Mouse (Mus musculus): ENCODE measurements around the gene Scd1.
"Not testable (repeated sequence)": the region's sequence is repeated elsewhere in the genome, so short reads cannot be mapped to it uniquely, and the experiment has no call there.

Scd1 gene

DNA sequence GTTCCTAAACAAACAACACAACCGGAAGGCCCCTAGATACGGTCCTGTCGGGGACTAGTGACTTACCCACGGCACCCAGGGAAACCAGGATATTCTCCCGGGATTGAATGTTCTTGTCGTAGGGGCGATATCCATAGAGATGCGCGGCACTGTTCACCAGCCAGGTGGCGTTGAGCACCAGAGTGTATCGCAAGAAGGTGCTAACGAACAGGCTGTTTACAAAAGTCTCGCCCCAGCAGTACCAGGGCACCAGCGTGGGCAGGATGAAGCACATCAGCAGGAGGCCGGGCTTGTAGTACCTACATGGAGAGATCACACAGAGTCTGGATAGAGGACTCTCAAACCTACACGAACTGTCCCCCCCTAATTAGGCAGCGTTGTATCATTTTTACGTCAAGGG is 7.6 kb downstream of the Scd1 start:
- DNase-seq (ENCODE audit: low read depth, low spot score): no peak

DNA sequence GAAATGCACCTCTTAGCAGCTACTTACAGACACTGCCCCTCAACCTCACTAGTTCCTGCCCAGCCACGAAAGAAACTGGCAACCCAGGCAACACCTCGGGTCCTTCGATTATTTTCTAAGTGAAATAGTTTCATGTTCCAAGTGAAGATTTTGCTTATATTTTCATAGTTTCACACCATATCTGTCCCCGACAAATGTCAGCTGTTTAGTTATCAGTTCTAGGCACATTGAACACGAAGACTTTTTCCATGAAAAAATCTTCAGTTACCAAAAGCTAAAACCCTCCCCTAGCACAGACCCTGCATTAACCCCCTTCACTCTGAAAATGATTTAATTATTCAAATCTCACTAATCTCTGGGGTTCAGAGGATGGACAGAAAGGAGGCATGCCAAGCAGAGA is 10.9 kb downstream of the Scd1 start:
- DNase-seq (ENCODE audit: low read depth, low spot score): no peak

DNA sequence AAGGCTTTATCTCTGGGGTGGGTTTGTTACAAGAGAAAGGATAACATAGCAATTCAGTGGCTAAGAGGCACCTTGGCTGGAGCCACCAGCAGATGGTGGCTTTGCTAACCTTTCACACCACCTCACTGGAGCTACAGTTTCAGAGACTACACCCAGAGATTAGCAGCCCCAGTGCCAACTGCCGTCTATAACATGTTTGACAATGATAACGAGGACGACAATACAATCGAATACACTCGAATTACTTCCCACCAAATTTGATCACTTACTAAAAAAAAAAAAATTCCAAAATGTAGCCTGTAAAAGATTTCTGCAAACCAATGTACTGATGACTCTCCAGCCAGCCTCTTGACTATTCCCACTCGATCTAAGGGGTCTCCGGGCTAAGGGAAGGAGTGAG is 12.7 kb downstream of the Scd1 start:
- DNase-seq (ENCODE audit: low read depth, low spot score): no peak

DNA sequence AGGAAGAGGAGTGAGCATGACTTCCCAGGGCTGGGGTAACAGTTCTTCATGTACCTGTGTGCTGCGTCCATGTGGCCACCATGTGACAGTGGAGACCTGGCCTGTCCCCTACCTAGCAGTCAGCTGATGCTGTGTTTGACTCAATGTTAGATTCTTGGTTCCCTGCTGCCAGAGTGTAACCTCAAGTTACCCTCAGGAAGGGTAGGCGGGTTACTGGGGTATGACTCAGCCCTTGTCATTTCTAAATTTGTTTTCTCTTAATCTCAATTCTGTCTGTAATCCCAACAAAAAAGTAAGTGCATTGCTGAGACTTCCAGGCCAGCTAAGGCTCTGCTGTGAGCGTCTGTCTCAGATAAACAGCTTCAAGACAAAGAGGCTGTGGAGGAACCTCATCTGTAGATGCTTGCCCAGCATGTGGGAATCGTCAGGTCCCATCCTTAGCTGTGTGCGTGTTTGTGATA is 13.7 kb downstream of the Scd1 start:
- no peak for DNase-seq (ENCODE audit: low read depth, low spot score)

DNA sequence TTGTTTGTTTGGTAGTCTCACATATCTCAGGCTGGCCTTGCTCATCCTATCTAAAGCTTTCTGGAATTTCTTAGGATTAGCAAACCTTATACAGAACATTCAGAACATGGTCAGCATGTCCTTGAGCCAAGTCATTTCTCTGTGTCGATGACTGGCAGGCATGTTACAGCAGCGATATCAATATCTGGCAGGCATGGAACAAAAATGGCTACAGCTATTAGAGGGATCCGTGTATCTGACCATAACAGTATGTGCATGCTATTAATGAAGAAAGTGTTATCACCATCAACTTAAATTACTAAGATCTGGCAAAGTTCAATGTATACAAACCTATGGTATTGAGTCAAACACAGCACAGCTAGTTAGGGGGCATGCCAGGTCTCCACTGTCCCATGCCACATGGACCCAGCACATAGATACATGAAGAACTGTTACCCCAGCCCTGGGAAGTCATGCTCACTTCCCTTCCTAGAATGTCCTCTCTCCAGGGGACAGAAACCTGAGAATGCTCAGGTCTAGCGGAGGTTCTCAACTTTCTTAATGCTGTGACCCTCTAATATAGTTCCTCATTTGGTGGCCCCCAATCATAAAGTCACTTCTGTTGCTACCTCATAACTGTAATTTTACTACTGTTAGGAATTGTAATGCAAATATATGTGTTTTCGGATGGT is 15.2 kb downstream of the Scd1 start:
- no peak for DNase-seq (ENCODE audit: low read depth, low spot score)

DNA sequence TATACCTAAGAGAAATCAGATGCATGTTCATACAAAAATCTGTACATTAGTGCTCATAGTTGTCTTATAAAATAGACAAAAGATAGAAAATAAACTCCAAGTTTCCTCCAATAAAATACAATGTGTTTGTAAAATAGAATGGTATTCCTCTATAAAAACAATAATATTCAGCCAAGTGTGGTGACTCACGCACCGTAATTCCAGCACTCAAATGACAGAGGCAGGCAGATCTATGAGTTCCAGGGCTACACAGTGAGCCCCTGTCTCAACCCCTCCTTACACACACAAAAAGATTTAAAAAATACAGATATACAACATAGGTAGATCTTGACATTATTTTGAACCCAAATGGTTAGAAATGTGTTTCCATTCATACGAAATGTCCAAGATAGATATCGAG is 15.8 kb downstream of the Scd1 start:
- DNase-seq (ENCODE audit: low read depth, low spot score): no peak

DNA sequence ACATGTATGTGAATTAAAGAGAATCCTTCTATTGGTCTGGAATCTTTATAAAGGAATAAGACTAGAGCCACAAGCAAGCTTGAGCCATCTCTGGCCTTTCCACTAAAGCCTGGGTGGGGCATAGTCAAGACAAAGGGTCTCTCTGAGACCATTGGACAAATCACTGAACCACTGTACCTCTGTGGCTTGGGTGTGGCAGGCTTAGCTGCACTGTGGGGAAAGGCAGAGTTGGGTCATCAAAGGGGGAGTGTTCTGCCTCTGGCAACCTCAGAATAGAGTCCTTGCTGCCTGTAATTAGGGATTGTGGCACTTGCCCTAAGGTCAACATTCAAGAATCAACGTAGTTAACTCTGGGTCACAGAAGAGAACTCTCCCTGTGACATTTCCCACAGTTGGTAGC is 18.2 kb downstream of the Scd1 start:
- DNase-seq (ENCODE audit: low read depth, low spot score): no peak

DNA sequence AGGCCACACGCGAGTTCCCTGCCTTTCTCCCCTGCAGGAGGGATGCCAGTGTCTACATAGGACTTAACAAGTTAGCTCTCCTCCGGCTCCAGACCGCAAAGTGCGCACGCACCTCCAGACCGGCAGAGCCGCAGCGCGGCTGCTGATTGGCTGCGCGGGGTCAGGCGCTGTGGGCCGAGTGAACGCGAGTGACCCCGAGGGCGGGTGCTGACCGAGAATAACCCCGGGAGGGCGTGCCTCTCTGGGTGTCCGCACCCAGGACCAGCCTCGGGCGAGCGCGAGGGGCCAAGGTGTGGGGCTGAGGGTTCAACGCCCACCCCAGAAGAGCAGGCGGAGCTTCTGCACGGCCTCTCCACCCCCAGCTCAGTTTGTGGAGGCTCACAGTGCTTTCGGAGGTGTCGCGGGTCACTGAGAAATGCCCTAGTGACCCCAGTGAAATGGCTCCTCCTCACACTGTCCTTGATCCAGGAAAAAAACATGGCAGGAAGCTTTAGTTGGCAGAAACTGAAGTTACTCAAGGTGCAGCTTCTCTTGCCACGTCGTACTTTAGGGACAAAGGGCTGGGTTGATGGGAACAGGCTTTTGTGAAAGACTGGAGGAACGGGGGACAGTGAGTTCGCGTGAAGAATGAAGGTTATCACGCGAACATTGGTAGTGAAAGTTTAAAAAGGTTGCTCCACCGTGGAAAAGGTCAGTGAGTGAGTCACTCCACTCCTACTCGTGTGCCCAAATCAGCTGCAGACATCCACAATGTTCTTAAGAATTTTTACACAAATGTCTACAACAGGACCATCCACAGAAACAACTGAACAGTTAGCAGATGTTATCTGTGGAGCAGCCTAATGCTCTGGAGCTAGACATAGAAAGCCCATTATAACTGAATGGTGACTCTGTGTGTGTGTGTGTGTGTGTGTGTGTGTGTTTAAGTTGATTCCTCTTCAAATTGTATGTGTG is 18.9 kb downstream of the Scd1 start:
- DNase-seq (ENCODE audit: low read depth, low spot score): peak; percentile 93

DNA sequence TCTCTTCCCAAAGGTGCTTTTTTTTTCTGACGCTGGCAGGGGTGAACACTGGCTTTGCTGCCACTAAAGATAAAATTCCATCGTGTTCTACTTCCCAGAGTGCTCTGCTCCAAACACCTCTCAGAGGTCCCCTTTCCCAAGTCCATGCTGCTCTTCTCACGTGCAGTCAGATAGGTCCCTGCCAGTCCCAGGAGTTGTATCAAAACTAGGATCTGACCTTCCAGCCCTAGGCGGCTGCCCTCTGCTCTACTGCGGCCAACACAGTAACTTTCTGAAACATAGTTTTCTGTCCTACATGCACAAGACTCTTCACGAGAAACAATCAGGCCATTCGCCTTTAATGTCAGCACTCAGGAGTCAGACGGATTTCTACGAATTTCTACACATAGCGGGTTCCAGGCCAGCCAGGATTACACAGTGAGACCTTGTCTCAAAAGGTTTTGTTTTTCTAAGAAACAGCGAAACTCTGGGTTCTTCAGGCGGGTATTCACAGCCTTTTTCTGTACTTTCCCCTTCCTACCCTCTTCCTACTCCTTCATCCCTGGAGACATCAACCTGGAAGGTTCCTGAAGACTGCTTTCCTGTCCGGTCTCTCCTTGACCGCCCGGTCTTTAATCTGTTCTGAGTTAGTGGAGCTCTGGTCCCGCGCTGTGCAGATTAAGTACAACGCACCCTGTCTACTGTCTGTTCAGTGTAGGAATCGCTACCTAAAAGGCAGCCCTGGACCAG is 19.8 kb downstream of the Scd1 start:
- DNase-seq (ENCODE audit: low read depth, low spot score): no peak

DNA sequence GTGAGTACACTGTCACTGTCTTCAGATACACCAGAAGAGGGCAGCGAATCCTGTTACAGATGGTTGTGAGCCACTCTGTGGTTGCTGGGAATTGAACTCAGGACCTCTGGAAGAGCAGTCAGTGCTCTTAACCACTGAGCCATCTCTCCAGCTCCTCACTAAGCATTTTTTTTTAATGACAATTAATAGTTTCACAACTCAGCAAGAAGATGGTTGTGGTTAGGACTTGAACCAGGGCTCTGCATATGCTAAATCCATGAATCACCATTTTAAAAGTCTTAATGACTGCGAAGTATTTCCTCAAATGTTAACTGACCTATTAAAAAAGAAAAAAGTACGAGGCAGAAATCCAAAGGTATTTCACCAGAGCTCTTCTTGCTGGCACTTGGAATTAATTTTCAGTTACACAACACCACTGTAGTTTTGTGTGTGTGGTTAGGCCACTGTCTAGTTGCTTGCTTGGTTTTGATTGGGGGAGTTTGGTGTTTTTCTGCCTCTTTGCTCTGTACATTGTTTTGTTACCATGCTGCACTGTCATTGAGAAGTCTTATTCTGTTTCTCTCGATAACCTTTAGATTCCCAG is 20.5 kb downstream of the Scd1 start:
- no peak for DNase-seq (ENCODE audit: low read depth, low spot score)

DNA sequence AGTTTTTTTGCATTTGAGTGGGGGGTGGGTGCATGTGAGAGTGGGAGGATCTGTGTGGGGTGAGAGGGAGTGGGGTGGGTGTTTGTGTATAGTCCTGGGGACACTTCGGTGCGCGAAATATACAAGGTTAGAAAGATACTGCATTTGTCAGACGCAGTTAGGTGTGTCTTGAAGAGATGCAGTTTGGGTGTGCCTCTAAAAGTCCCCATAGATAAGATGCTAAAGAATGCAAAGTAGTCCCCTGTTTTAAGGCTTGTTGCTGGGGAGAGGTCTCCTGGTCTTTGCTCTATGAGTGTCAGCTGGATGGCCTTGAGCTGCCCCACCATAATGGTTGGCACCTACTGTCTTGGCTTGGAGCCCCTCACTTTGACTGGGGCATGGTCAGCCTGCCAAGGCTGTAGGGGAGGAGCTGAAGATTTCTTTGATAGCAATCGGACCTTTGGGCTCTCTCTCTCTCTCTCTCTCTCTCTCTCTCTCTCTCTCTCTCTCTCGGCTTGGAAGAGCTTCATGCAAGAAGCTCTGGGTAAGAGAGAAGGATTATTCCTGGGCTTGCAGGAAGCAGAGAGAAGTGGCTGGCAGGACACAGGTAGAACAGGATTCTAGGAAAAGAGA is 21.7 kb downstream of the Scd1 start:
- no peak for DNase-seq (ENCODE audit: low read depth, low spot score)

DNA sequence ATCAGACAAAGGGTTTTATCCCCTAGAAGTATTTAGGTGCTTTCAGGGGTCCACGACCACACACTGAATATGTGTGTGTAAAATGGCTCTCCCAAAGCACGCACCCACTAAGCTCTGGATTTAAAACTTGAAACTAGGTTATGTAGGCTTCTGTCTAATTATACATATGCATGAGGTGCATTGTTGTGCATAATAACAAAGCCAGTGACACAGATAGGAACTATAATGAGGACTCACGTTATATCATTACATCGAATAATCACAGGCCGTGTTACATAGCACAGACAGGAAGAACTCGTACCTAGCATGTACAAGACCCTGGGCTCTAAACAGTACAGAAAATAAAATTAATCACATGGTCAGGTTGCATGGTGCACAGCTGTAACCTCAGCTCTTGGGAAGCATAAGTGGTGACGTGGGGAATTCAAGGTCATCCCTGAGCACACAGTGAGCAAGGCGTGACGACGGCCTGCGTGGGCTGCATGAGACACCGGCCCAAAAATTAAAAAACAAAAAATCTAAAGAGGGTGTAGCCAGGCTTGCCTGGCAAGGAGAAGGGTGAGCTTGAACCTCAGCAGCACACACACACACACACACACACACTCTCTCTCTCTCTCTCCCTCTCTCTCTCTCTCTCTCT is 24.9 kb downstream of the Scd1 start:
- no peak for DNase-seq (ENCODE audit: low read depth, low spot score)

DNA sequence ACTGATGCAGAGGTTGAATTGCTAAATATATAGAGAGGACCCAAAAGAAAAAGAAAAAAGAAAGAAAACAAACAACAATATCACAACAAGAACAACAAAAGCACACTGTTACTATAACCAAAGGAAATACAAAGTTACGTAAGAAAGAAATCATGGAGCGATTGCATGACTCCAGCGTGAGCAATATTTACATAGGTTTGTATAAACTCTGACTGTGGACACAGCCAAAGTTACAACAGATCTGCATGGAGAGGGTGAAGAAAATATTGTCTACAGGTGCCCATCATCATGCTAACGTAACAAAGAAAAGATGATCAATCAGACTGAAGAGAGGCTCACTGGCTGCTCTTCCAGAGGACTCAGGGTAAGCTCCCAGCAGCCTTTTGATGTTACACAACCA is 27.6 kb downstream of the Scd1 start:
- DNase-seq (ENCODE audit: low read depth, low spot score): no peak

DNA sequence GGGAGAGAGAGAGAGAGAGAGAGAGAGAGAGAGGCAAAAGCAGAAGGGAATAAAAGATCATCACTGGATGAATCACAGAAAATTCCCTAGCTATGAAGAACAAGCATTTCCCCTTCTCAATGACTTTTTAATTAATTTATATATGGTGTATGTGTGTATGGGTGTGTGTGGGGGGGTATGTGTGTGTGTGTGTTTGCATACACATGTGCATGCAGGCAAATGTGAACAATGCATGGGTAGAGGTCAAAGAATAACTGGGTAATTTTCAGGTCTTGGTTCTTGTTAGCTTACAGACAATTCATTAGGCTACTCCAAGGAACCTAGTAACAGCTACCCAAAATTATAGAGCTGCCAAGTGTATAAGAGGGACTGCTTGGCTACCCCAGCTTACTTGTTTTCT is 28.6 kb downstream of the Scd1 start:
- DNase-seq (ENCODE audit: low read depth, low spot score): no peak

DNA sequence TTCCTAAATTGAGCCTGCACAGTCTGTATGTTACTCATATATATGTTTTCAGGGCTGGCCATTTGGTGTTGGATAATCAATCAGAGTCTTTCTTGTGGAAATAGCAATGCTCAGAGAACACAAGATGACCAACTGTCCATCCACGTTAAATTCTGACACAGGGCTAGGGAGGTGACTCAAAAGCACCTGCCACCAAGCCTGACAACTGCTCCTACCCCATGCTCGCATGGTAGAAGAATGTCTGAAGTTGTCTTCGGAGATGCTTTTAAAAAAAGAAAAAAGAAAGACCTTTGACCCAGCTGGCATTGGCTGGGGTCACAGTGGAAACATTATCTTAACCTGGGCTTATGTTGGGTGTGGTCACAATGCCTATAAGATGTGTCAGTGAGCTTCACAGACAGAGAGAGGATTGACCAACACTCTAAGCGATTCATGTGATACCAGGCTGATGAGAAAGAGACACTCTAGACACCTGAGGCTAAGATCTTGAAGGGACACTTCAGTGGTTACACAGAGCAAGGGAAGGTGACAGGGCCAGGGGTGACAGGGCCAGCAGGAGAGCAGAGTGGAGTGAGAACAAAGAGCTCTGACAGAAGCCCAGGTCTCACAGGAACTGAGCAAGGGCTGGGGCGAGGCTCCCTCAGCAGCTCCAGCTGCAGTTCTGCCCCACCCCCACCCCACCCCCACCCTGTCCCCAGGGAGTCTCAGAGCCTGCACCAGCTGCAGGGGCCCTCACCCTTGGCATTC is 29.9 kb downstream of the Scd1 start:
- no peak for DNase-seq (ENCODE audit: low read depth, low spot score)

DNA sequence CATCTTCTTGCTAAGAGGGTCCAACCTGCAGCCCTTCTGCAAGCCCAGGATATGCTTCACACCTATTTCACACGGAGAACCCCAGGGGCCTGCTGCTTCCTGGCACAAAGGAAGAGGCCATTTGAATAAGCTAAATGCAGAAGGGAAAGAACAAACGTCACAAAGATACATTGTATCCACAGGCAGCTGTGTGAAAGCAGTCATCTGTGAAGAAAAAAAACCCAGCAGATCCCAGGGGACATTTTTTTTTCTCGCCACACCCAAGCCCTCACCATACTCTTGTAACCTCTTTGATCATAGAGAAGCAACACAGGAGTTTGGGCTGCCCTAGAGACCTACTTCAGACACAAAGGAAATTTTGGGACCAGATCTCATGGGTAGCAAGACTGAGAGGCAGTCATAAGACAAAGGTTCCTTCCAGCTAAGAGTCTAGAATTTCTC is 31.1 kb downstream of the Scd1 start:
- no peak for DNase-seq (ENCODE audit: low read depth, low spot score)

DNA sequence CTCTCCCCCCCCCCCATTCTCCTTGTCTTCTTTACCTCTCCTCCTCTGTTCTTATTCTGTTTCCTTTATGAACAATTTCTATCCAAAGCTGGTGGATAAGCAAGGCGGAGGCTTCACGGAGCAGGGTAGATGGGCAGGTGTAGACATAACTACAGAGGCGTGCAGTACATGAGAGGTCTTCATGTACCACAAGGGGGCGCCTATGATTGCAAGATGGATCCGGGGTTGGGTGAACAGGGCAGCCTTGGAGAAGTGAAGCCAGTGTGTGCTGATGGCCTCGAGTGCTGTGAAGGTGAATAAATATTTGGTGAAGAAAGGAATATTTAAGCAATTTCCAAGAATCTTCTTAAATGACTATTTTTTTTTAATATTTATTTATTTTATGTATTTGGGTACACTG is 34.7 kb downstream of the Scd1 start:
- DNase-seq (ENCODE audit: low read depth, low spot score): peak; percentile 74

DNA sequence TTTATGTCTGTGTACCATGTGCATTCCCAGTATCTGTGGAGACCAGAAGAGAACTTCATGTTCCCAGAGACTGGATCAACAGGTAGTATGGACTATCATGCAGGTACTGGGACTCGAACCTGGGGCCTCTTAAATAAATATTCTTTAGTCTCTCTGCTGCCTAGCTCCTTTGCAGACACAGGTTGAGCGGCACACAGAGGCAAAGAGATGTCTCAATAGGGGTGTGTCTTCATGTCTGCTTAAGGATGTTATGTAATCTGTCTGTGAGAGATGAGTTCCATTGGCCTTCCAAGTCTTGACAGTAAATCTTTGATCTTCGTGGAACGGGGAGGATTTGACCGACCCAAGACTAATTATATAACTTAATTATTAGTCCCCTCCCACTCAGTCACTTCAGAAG is 37.4 kb downstream of the Scd1 start:
- DNase-seq (ENCODE audit: low read depth, low spot score): no peak

DNA sequence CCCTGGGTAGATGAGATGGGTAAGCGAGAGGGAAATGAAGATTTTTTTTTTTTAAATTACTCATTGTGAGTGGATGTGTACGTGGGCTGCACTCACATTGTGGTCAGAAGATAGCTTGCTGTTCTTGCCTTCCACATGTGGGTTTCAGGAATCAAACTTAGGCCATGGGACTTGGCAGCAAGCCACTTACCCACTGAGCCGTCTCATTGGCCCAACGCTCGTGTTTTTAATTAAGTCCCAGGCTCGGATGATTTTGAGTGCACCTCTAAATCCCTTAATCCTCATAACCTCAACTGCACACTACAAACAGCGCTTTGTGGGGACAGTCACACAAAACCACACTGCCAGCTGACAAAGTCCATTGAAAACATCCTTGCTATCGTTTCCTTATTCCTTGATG is 38.3 kb downstream of the Scd1 start:
- DNase-seq (ENCODE audit: low read depth, low spot score): no peak

DNA sequence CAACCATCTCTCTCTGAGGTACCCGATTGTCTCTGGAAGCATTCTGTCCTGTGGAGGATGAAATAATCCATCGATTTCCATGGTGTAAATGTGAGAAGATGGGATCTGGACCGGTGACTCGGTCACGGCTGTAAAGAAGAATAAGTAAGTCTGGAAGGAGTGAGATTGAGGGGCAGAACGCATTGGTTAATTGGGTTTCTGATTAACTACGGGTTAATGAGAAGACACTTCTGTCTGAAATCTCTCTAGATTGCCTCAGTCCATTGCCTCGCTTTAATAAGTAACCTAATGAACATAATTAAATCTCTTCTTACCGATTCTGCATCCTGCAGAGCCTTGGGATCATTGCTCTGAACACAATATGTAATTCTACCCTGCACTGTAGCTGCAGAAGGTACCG is 40.6 kb downstream of the Scd1 start:
- not testable (repeated sequence) for DNase-seq (ENCODE audit: low read depth, low spot score)
